Mouse (Mus musculus) frontal cortex, postnatal 10 days (tissue): ENCODE data around the gene Ly9.

Experiments
- DNase-seq, 2 experiments: peaks; one replicate each; pipeline ENCODE4 v3.0.0; 2022; ENCODE audit warnings: low spot score in 2 of 2, mixed read lengths in 1 of 2

Gene Ly9

DNA sequence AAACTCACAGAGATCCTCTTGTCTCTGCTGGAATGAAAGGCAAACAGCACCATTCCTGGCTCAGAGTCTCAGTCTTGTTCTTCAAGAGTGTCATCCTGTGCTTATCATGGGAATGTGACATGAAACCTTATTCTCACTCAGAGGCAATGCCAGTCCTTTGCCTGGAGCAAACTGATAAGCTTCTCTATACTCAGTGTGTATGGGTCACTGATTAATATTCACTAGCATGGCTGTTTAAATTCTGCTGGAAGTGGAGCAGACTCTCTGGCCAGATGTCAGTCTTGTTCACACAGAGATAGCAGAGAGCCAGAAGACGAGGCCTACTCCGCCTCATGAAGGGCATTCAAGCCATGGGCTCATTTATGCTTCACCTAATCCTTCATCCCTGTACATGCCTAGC is 22.6 kb downstream of the Ly9 start:
- no peak for DNase-seq

DNA sequence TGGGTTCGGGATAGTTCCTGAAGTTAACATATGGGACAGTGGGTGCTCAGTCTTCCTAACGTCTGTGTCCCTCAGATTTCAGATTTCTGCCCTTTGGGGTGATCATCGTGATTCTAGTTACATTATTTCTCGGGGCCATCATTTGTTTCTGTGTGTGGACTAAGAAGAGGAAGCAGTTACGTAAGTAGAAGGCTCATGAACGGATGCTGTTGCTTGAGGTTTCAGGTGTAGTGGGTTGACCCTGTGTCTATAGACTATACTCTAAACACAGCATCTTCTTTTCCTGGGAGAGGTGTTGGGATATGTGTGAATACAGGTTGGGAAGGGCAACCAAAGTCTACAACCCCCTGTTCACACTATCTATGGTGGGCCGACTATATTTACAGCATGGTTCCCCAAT is 30.0 kb downstream of the Ly9 start:
- DNase-seq, result no peak

DNA sequence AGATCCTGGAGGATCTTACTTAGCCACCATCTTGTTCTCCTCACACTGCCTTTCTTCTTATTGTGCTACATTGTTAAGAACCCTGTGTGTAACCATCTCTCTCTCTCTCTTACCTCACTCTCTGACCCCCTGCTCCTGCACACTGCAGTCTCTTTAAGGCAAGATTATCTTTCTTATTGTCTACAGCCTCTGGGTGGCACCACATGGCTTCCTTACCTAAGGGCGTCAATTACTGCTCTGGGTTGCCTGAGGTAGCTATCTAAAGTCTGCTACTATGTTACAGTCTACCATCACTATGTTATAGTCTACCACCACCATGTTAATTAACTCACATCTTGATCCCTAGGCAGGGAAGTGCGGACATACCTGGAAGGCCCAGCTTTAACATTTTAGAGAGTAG is 38.8 kb downstream of the Ly9 start:
- no peak for DNase-seq

DNA sequence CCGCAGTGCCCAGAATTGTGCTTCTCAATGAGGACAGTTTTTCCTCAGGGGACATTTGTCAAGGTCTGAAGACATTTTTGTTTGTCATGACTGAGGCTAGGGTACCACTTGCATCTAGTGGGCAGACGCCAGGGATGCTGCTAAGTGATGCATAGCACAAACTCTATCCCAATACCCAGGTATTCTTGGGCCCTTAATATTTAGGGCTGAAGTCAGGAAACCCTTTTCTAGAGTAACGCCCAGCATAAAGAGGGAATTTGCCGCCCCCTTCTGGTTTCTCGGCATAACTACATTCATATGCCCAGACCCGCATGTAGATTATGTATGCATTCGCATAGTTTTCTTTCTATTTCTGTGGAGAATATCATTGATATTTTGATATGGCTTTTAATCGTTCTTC is 40.4 kb downstream of the Ly9 start:
- peak in 1 of 2 experiments; percentile 15 for DNase-seq

DNA sequence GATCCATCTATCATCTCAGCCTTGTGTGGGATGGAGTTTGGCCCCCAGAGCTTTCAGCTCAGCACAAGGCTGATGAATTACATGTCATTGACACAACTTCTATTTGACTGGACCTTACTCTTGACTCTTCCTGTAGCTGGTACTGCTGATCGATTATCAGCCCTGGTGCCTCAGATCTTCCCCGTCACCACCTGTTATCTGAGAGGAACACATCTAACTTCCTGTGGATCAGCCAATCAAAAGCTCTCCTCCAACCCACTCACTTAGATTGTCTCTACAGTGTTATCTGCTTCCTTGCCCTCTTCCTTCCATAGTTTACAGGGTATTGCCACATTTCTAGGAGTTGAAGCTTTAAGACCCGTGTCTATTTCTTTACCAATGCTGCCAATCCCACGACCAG is 41.3 kb downstream of the Ly9 start:
- no peak for DNase-seq

DNA sequence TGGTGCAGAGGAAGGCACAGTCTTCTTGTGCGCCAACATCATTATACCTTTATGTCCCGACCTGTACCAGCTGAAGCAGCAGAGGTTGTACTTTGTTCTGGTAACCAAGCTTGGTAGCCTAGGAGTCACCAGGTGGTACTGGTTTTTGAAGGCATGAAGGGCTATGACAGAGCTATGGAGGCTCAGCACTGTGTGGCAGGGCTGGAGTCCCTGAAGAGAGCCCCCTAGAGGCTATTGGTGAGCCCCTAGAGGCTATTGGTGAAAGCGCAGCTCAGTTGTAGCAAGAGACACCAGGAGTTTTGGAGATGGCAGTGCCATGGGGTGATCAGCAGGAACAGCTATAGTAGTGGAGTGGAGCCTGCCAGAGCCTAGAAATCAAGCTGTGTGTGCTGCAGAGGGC is 43.0 kb downstream of the Ly9 start:
- DNase-seq, result no peak

DNA sequence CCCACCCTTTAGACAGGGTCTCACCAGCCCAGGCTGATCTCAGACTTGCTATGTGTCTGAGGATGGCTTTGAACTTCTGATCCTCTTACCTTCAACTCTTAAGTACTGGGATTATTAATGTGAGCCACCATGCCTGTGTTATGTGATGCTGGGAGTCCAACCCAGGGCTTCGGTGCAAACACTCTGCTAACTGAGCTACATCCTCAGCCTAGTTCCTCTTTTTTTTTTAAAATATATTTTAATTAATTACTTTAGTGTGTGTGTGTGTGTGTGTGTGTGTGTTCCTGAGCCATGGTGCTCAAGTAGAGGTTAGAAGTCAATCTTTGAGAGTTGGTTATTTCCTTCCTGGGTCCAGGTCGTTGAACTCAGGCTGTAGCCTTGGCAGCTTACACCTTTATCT is 44.2 kb downstream of the Ly9 start:
- DNase-seq, result no peak

DNA sequence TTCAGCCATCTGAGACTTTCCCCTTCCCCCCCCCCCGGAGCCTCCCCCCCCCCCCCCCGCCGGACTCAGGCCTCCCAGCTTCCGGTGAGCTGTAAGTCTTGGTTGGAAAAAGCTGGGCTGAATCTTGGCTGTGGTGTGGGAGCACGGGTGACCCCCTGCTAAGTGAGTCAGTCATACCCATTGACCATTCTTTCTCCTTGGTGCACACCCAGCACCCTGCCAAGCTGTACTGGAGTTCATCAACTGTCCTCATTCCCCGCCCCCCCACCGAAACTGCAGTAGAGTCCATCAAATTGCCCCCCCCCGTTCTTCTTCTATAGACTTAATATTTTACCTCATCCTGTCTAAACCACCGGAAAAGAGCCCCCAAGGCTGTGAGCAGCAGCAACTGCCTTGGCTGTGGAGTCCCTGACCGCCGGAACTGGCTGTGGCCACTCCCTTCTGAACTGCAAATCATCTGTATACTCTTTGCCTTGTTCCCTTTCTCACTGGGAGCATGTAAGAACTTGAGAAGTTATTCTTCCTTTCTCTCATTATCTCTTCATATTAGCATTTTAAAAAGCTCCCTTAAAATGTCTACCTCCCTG is 45.5 kb downstream of the Ly9 start:
- DNase-seq, result no peak

DNA sequence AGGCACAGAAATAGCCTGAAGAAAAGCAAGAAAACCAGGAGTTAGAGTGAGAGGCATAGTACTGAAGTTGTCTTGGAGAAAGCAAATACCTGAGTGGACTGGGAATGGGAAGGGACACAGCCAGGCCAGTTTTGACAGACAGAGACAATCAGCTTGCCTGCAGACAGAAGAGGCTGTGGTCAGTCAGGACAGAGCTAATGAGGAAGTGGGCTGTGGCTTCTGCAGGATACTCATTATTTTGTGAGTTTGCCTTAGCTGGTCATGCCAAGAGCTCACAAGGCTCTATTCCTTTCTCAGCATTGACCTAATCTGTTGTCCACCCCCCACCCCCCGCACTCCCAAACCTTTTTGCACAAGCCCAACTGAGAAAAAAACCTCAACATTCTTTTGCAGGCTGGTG is 46.0 kb downstream of the Ly9 start:
- no peak for DNase-seq

DNA sequence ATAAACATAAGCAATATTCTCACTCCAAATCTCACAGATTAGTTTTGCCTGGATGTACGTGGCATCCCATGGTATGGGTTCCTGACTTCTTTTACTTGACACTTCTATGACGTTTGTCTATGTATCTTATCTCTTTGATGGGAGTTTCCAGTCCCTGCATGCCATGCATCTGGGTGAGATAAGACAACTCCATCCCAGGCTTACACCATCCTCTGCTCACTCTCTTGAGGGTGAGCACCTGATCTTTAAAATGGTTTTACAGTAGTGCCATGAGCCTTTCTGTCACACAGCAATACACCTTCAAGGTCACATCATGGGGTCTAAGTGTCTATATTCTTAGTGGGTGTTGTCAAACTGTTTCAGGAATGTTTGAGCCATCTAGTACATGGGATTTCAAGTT is 46.9 kb downstream of the Ly9 start:
- no peak for DNase-seq

DNA sequence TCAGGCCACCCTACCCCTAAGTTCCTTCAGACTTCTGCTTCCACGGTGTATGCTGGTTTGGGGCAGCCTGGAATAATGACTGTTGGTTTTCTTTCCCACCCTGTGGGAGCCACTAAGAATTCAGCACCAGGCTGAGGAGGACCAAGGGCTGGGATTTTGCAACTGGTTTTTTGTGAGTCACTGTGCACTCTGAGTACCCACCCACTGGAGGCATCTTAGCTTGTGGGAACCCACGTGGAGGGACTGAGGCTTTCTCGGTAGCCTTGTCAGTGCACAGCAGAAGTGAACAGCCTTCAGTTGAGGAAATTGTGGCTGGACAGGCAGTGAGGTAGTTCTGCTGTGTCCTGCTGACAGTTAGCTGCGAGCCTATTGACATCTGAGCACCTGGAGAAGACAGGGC is 48.3 kb downstream of the Ly9 start, which contains the start of gene Cd244a:
TSS of gene Cd244a (plus strand) at position 296 of the 400 bp plus-strand sequence.
- DNase-seq, result no peak

DNA sequence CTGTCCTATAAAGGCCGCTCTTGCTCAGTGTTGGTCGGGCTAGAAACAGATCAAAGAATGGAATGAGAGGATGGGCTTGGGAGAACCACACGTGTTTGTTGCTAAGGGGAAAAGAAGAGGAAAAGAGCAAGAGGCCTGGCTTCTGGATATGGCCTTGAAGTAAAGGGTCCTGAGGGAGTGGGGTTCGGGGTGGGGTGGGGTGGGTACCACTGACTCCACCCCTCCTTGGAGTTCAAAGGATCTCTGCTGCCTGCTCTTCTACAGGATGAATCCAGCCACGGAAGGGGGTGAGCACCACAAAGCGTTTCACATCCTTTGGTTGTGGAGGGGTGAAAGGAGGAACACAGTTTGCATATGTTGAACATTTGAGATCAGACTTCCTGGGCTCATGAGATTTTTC is 48.8 kb downstream of the Ly9 start:
- DNase-seq, result no peak

DNA sequence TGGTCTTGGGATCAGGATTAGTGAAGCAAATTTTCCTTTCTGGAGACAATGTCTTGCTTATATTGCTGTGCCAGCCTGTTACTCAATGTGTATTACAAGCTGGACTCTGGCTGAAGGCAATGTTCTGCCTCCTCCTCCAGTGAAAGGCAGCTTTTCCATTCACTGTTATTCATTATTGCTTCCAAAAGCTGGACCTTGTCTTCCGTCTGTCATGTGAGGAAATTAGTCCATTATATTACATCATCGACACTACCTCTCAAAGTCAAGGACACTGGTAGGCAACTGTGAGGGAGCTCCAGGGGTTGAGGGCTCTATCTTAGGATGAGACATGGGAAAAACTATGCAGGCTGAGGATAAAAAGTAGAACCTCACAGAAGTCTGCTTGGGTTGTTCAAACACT is 50.8 kb downstream of the Ly9 start:
- no peak for DNase-seq

DNA sequence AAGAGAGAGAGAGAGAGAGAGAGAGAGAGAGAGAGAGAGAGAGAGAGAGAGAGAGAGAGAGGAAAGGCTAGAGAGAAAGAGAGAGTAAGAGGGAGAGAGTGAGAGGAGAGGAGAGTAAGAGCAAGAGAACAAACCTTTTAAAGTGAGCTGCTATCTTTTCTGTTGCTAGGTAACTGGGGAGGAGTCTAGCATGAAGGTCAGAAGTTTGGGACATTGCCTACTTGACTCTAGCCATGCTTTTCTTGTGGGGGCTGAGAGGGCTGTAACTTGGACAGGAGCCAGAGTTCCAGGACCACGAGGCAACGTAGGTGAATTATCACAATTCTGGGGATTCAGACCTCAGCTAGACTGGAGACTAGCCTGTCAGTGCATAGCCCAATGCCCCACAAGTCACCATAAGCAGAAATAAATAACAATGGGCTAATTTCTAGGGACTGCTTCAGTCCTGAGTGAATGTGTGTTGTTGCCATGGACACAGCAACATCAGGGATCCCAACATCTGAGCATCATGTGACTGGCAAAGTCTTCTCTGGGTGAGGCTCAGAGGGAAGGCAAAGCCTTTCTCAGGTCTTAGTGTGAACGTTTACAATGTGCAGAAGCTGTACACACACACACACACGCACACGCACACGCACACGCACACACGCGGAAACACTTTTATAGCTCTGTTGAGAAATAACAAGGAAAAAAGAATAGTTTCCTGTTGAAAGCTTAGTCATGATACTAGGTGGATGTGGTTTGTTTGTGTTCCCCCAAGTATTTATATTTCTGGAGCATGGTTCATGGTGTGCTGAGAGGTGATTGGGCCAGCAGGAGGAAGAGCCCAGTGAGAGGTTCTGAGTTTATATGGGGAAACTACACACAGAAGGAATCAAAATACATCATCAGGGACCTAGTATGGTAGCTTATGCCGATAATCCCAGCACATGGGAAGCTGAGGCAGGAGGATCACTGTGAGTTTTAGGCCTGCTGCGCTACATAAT is 53.6 kb downstream of the Ly9 start:
- no peak for DNase-seq

DNA sequence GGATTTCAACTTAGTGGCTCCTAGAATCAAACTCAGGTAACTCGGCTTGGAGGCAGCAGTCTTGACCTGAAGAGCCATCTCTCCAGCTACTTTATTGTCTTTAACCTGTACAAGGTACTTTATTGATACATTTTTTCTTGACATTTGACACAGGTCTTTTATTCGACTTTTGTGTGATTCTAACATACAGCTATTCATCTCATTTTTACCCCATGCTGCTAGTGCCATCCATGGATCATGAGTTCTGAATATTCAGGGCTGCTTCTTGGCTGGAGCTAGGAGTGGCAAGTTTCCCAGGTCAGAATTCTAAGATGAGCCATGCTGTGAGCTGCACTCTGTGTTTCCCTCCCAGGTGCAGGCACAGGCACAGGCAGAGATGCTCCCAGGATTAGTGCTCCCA is 55.0 kb downstream of the Ly9 start:
- no peak for DNase-seq

DNA sequence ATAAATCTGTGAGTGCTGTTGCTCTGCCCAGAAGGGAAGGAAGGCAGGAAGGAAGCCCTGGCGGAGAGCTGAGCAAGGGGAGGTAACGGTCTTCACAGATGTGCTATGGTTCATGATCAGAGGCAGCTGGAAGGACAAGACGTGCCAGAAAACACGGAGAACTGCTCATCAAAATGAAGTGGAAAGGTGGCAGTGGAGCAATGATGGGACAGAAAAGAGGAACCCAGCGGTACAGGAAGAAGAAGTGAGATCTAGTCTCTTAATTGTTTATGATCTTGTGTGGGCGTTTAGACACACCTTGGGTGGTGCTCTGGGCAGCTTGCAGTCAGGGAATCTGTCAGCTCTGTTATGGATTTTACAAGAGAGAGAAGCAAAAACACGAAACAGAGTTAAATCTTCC is 55.9 kb downstream of the Ly9 start:
- DNase-seq, result no peak

DNA sequence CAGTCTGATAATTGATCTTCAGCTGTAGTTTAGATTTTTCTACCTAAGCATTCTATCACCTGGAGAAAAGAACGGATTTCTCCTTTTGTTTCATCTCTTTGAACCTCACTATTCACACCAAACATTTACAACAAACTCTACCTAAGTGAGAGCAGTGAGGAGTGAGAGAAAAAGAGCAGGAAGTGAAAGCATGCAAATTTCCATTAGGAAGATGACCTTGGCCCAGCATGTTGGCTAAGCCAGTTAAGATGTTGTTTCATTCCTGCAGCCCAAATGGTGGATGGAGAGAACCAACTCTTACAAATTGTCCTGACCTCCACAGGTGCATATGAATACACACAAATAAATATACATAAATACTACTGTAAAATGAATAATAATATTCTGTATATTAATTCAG is 66.5 kb downstream of the Ly9 start:
- no peak for DNase-seq
